In genomic region chr2:32081296-32081929, GRCm38 (mm10) we compare ENCODE assay signal across 10 mouse cellular contexts. TPM values are rescaled to one million over a fixed set of nuclear protein-coding genes. Genes with fewer than 3 reads are reported as not detected.
A peak's percentile ranks its signal among the peaks of the same experiment; 100 is the strongest.
DNase-seq lines count a peak whose midpoint lies in the region; ATAC-seq and TF ChIP-seq lines count a peak whose summit lies in the region.
"Had no signal": no experiment of that assay in that cellular context is flagged by ENCODE, and none has a peak within 500 bp of the region (broad histone marks: within the 10 kb centered on the region; RNA-seq: fewer than 3 reads in every experiment).

No protein-coding gene starts in this region.

- peak; percentile 37 to 64 for DNase-seq in spleen, postnatal 10 days (ENCODE audit: low spot score in 2 of 2)
- DNase-seq in spleen, postnatal 4 days (ENCODE audit: low spot score in 2 of 2) = no peak
- DNase-seq in liver, adult 2 months (ENCODE audit: extremely low read depth, low read depth, low spot score) = peak; percentile 51
- DNase-seq in thymus, postnatal 0 days (ENCODE audit: low spot score) = peak; percentile 44
- no peak for DNase-seq in layer of hippocampus, postnatal 36 days
- no peak for DNase-seq in gastrocnemius, postnatal 10 days

- H3K4me3 ChIP-seq in erythroblast, embryonic 14.5 days (replicated peaks) = peak overlapping the region; percentile 88
- H3K4me3 ChIP-seq in liver, adult 2 months (ENCODE audit: insufficient read depth, low read depth, low read length) = peak overlapping the region; percentile 80

- H3K4me1 ChIP-seq in erythroblast, embryonic 14.5 days (ENCODE audit: control insufficient read depth) = peaks cover 90% of the 10 kb centered on the region
- H3K4me1 ChIP-seq in liver, adult 2 months (ENCODE audit: control insufficient read depth, insufficient read depth, low read length) = no peaks in the 10 kb centered on the region

- H3K27me3 ChIP-seq in erythroblast, embryonic 14.5 days (ENCODE audit: control insufficient read depth) = peaks cover 8% of the 10 kb centered on the region; the same call in 1 of the 2 replicates
- H3K27me3 ChIP-seq in liver, adult 2 months (ENCODE audit: control insufficient read depth, insufficient read depth, low read length) = peaks cover 10% of the 10 kb centered on the region

- no peaks in the 10 kb centered on the region for H3K79me2 ChIP-seq in liver, adult 2 months (ENCODE audit: control insufficient read depth, insufficient read depth, low read length)

- no peaks in the 10 kb centered on the region for H3K9me3 ChIP-seq in erythroblast, embryonic 14.5 days (ENCODE audit: control insufficient read depth, low read length)

- peak overlapping the region; percentile 65 for H3K27ac ChIP-seq in liver, adult 2 months (replicated peaks; ENCODE audit: insufficient read depth, low read depth, low read length)

- peaks cover 69% of the 10 kb centered on the region for H3K36me3 ChIP-seq in erythroblast, embryonic 14.5 days (ENCODE audit: control insufficient read depth)
- H3K36me3 ChIP-seq in liver, adult 2 months (ENCODE audit: control insufficient read depth, insufficient read depth, low read length) = no peaks in the 10 kb centered on the region

- H3K9ac ChIP-seq in liver, adult 2 months (ENCODE audit: low read depth, low read length) = peak overlapping the region; percentile 50

- no peak for ATAC-seq in erythroblast, adult 5-6 weeks (replicated peaks; ENCODE audit: low FRiP score, poor library complexity, severe bottlenecking)
- ATAC-seq: inflammation-experienced regulatory T-cells, adult 6 months had no signal

- no peak for TF ChIP-seq POLR2A in liver, adult 2 months (IDR thresholded peaks at IDR 0.05; ENCODE audit: extremely low read depth, insufficient read depth, low read length)

- 73% methylated on average over 14 of the region's 14 CpGs for WGBS in liver, adult 2 months

- TF ChIP-seq CTCF in liver, adult 2 months (IDR thresholded peaks at IDR 0.05; ENCODE audit: low read depth, low read length) = no peak

RNA-seq across cellular contexts. Expression of gene Fam78a, which starts 3.2 kb away (rescaled TPM):
- 9.8 and 12.5 TPM in 2 replicates for polyA plus RNA-seq in erythroblast, embryonic 14.5 days (2012)
- total RNA-seq in erythroblast, adult 5-6 weeks (2015; ENCODE audit: low replicate concordance) = 9.6 and 16.9 TPM in 2 replicates
- total RNA-seq in erythroblast, adult 5-6 weeks (2017; ENCODE audit: low replicate concordance) = 19.7 and 23.0 TPM in 2 replicates
- total RNA-seq in liver, adult 2 months (2014; rRNA removed) = 0.37 and 0.40 TPM in 2 replicates
- 0.54 and 0.87 TPM in 2 replicates for polyA plus RNA-seq in liver, adult 2 months (2012; rRNA removed)
- 57.5 and 68.6 TPM in 2 replicates for polyA plus RNA-seq in thymus, postnatal 0 days (2015; fragmentation: Nextera tagmentation; extraction: Ambion mirVana)
- total RNA-seq in layer of hippocampus, postnatal 36 days (2021) = 1 to 10 TPM; 4.5 to 5.3 TPM
- 10 to 100 TPM; 23.9 to 25.2 TPM for total RNA-seq in gastrocnemius, postnatal 10 days (2021)
- polyA plus RNA-seq: C2C12 had no signal

RNA-seq across cellular contexts. Expression of gene Plpp7, which starts 13.9 kb away (rescaled TPM):
- polyA plus RNA-seq in erythroblast, embryonic 14.5 days (2012) = 0.32 and 0.48 TPM in 2 replicates
- not detected in 2 replicates for total RNA-seq in erythroblast, adult 5-6 weeks (2015; ENCODE audit: low replicate concordance)
- total RNA-seq in erythroblast, adult 5-6 weeks (2017; ENCODE audit: low replicate concordance) = 0.60 TPM in 1 of 2 replicates, not detected in the other
- 0.34 and 0.37 TPM in 2 replicates for total RNA-seq in liver, adult 2 months (2014; rRNA removed)
- polyA plus RNA-seq in liver, adult 2 months (2012; rRNA removed) = 1.3 and 2.3 TPM in 2 replicates
- 0.91 and 1.0 TPM in 2 replicates for polyA plus RNA-seq in thymus, postnatal 0 days (2015; fragmentation: Nextera tagmentation; extraction: Ambion mirVana)
- total RNA-seq in layer of hippocampus, postnatal 36 days (2021) = 10 to 100 TPM; 23.2 to 24.9 TPM
- 100 to 1,000 TPM in 1 of 2 experiments, 10 to 100 TPM in 1; 90.3 to 101 TPM for total RNA-seq in gastrocnemius, postnatal 10 days (2021)
- polyA plus RNA-seq: inflammation-experienced regulatory T-cells, adult 6 months had no signal

Comparison
In these comparisons a context has a peak if more than half of its experiments do, and no peak if none do; other contexts are left out.
1. DNase-seq: peak in spleen, postnatal 10 days (2 of 2), liver, adult 2 months (single experiment) and thymus, postnatal 0 days (single experiment); none in spleen, postnatal 4 days (0 of 2), layer of hippocampus, postnatal 36 days (0 of 2) and gastrocnemius, postnatal 10 days (single experiment).
2. RNA of gene Plpp7, which starts 13.9 kb away (total RNA-seq): 90.3 to 101 TPM in gastrocnemius, postnatal 10 days and 23.2 to 24.9 TPM in layer of hippocampus, postnatal 36 days; 0.60 TPM in erythroblast, adult 5-6 weeks and 0.34 to 0.37 TPM in liver, adult 2 months; every median in the first group is over 10 times any median in the second.